Mouse (Mus musculus) inflammation-experienced regulatory T-cells, adult 16 weeks (primary cell): Measurements from ENCODE around the gene Ranbp1. TPM values are rescaled to one million over a fixed set of nuclear protein-coding genes. Genes with fewer than 3 reads are reported as not detected.

Experiments used
- polyA plus RNA-seq: library from polyadenylated mRNA; unstranded; fragments of 100-300 nt; shearing (Covaris generic); gene quantifications from one replicate; pipeline ENCODE4 v1.2.1, GENCODE M21; 2017

The Ranbp1 gene
- 200 TPM for polyA plus RNA-seq

DNA sequence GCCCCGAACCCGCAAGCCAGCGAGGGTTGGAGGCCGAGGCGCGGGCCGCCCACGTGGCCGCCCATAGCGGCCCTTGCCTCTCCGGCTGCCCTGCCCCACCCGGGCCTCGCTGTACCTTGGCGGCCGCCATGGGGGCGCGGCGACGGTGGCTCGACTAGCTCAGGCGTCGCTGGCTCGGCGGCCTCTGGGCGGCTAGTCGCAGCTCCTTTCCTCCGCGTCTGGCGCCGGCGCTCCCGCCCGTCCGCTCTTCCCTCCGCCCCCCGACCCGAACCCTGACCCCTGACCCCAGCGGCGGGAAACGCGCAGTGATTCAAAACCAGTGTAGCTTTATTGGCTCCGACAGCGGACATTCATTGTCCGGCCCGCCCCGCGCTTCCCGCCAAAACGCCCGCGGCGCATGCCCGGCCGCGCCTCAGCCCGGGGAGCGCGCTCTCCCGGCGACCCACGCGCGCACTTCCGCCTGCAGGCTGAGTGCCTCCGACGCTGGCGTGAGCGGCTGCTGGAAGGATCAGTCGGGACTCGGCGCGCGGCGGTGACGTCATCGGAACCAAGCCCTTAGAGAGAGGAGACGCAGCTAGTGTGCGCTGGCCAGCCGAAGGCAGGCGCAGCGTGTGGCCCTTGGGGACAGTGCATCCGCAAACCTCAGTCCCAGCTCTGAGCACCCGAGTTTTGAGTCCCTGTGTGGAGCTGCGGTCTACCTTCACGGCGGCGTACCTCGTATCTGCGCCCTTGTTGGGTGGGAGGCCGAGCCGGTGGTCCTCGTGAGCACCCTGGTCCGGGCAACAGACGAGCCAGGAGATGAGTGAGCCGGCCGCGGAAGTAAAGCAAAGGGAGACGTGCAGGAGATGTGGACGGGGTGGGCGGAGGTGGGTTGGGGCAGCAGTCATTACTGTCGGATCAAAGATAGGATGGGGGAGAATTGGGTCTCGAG lies at the start of gene Ranbp1, which contains the start of gene Trmt2a:
Gene Ranbp1 (minus strand): TSS at position 300 of the 931 bp plus-strand sequence.
Gene Trmt2a (plus strand): TSS at position 247 of the 931 bp plus-strand sequence.

GRCm38 (mm10) chr16:18289067-18289588 lies 40.6 kb upstream of the Ranbp1 start, which contains the start of gene Dgcr8:
Gene Dgcr8 (minus strand): TSS chr16:18289246.

DNA sequence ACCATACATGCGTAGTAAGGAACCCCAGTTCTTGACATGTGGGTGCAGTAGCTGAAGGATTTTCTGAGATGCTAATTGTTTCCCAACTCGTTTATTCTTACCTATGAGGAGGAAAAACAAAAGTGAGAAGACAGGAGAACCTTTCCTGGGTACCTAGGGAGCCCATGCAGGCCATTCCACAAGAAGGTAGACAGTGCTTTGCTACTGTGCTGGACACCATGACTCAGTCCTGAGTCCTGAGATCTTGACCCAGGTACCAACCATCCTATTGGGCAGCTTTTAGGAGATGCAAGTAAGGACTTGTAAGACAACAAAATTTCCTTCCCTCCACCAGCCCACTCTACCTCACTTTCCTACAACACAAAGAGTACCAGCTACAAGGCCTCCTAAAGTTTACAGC lies 9.7 kb upstream of the Ranbp1 start, which contains the start of gene Gm49776:
Gene Gm49776 (minus strand): TSS at position 101 of the 400 bp plus-strand sequence.

DNA sequence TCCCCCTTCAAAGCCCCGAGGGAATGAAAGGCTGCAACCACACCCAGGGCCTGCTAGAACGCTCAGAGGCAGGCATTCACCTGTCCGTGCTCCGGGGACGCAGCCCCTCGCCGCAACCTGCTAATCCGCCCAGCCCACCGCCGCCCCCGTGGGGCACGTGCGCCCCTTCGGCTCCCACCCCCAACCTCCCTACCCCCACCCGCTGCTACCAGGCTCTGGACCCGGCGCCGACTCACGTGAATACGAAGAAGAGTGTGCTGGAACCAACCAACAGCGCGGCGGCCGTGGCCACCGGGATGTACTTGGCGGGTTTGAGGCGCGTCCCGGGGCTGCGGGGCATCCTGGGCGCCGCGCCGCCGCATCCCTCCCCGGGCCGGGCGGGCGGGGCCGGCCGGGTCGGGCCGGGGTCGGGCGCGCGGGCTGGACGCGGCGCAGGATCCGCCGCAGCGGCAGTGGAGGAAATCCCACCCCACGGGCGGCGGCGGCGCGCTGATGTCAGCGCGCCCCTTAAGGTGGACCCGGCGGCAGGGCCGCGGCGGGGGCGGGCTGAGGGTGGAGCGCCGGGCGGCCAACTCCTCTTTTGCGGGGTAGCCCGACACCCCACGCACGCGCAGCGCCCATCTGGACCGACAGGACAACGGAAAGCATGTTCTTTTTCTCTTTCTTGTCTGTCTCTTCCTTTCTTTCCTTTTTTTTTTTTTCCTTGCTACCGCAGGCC lies 13.7 kb downstream of the Ranbp1 start, which contains the start of gene Zdhhc8:
Gene Zdhhc8 (minus strand): TSS at position 466 of the 718 bp plus-strand sequence.

DNA sequence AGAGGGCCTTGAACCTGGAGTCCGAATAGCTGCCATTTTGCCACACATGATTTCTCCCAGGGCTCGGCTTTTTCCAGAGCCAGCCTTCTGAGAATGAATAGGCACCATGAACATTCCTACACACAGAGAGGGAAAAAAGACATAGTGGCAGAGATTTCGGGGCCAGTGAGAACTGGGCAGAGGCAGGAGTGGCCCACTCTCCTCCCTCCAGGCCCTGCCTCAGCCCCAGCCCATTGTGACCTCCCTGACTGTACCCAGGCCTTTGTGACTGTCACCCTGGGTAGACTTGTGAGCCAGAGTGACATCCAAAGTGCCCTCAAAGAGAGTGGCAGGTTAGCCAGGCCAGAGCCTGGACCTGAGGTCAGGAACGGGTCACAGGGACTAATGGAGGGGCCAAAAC lies 31.0 kb downstream of the Ranbp1 start, which contains the start of gene Ccdc188:
Gene Ccdc188 (plus strand): TSS at position 301 of the 400 bp plus-strand sequence.

Other genes with a start within 250 kb of the Ranbp1 start
- 40.5 TPM for gene Dgcr6, start 195.9 kb downstream of the Ranbp1 start, polyA plus RNA-seq
- gene Prodh, start 158.5 kb downstream of the Ranbp1 start, polyA plus RNA-seq, result 8.2 TPM
- gene Rtn4r, start 121.1 kb downstream of the Ranbp1 start, polyA plus RNA-seq, result not detected
- gene Ccdc188, start 30.9 kb downstream of the Ranbp1 start, polyA plus RNA-seq, result not detected
- gene Zdhhc8, start 13.6 kb downstream of the Ranbp1 start, polyA plus RNA-seq, result 2.0 TPM
- 125 TPM for gene Trmt2a, start 53 bp downstream of the Ranbp1 start, polyA plus RNA-seq
- gene Gm49776, start 9.6 kb upstream of the Ranbp1 start, polyA plus RNA-seq, result not detected
- 30.0 TPM for gene Dgcr8, start 40.5 kb upstream of the Ranbp1 start, polyA plus RNA-seq
- 61.0 TPM for gene Tango2, start 99.4 kb upstream of the Ranbp1 start, polyA plus RNA-seq
- 2.4 TPM for gene Arvcf, start 99.5 kb upstream of the Ranbp1 start, polyA plus RNA-seq
- 31.1 TPM for gene Txnrd2, start 177.7 kb upstream of the Ranbp1 start, polyA plus RNA-seq
- gene Comt, start 178.1 kb upstream of the Ranbp1 start, polyA plus RNA-seq, result 74.7 TPM
- gene Gnb1l, start 250.0 kb upstream of the Ranbp1 start, polyA plus RNA-seq, result 17.5 TPM